Mouse (Mus musculus): ENCODE measurements around the gene Cux1.

- TF ChIP-seq CTCF (IDR thresholded peaks at IDR 0.05; ENCODE audit: borderline replicate concordance, insufficient read depth, low read depth, low read length) (no peak), POLR2A (IDR thresholded peaks at IDR 0.05; ENCODE audit: borderline replicate concordance, insufficient read depth, low read length) (no peak)
Measured at GRCm38 (mm10) chr5:136578201-136578600, 10.9 kb upstream of the Cux1 start.

All from cerebellum, adult 2 months (tissue).